Mouse (Mus musculus) testis, adult 2 months (tissue): Measurements from ENCODE around the gene Tnrc6b.

ENCODE experiments used
- CTCF ChIP-seq: fragments of 200-500 bp; IDR thresholded peaks from 2 replicates; pipeline ENCODE4 v1.5.1; 2012; ENCODE audit warnings: low read depth, mild to moderate bottlenecking, inconsistent platforms, low read length, moderate library complexity; ENCODE audit not compliant: control insufficient read depth, insufficient read depth, insufficient replicate concordance
- POLR2A ChIP-seq: fragments of 200-500 bp; IDR thresholded peaks from 2 replicates; pipeline ENCODE4 v1.6.1; 2012; ENCODE audit warnings: low read depth, mild to moderate bottlenecking, inconsistent platforms, low read length, moderate library complexity; ENCODE audit not compliant: control insufficient read depth

DNA sequence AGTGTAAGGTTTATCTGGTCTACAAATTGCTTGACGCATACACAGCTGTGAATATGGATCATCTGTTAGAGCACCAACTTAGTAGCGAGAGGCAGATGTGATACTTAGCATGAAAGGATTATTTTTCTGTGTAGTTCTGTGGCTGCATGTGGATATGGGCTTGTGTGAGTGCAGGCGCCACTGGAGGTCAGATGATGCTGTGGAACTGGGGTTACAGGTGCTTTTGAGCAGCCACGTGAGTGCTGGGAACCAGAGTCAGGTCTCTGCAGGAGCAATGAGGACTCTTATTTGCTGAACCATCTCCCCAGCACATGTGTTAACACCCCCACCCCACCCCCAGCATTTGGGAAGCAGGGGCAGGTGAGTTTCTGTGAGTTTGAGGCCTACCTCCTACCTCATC, 238.3 kb downstream of the Tnrc6b start:
- TF ChIP-seq CTCF (no peak), POLR2A (no peak)
